Mouse (Mus musculus): ENCODE measurements around the gene Slc25a18.

Gene Slc25a18

GRCm38 (mm10) chr6:120841754-120842153 lies 68.4 kb downstream of the Slc25a18 start:
- peak; percentile 75 for DNase-seq (ENCODE audit: low read depth)

Measured in c-Kit-positive CD71-positive TER-119-negative erythroid progenitor cells, embryonic 14.5 days (primary cell).